Mouse (Mus musculus) left cerebral cortex, adult 2 months (tissue): Measurements from ENCODE around the gene Cotl1. TPM values are rescaled to one million over a fixed set of nuclear protein-coding genes. Genes with fewer than 3 reads are reported as not detected.

Experiments used
- DNase-seq, 2 experiments: peaks; one replicate each; pipeline ENCODE4 v3.0.0; 2021 to 2022; ENCODE audit warnings: low spot score in 2 of 2, mixed read lengths in 1 of 2; ENCODE audit errors: extremely low spot score in 1 of 2
- H3K27ac ChIP-seq: fragments of 200-600 bp; 2 replicates; pipeline ENCODE4 v1.8.1; 2022
- H3K4me3 ChIP-seq: fragments of 200-600 bp; 2 replicates; pipeline ENCODE4 v1.8.1; 2022
- CTCF ChIP-seq: fragments of 200-600 bp; IDR thresholded peaks from 2 replicates; pipeline ENCODE4 v1.8.1; 2022; ENCODE audit warnings: antibody characterized with exemption, mild to moderate bottlenecking, moderate library complexity
- intact Hi-C: fragments of 180-260 bp; cut with DNase I; formaldehyde crosslinking; loops from one replicate; pipeline ENCODE4 v1.15.1; 2025
- long read RNA-seq, 2 experiments: library from polyadenylated mRNA; stranded (forward); transcript quantifications; one replicate each; pipeline ENCODE4 v2.0.0; 2021; ENCODE audit warnings: borderline mapping rate in 2 of 2
- total RNA-seq, 2 experiments: library from RNA; stranded (reverse); gene quantifications; 2 replicates each; pipeline ENCODE4 v1.2.3; 2021

The Cotl1 gene
- total RNA-seq, result 10 to 100 TPM; 60.1 to 61.4 TPM
- long read RNA-seq, experiment 1, transcript Cotl1-201 (4 exons, 1,596 nt), result major isoform, 29 of 31 reads
- long read RNA-seq, experiment 1, partial matches to known transcripts, result 0 of 31 reads
- long read RNA-seq, experiment 1, other reads (novel, unspliced or antisense), result 2 of 31 reads
- long read RNA-seq, experiment 2, transcript Cotl1-201 (4 exons, 1,596 nt), result major isoform, 17 of 22 reads
- long read RNA-seq, experiment 2, partial matches to known transcripts, result 1 of 22 reads
- long read RNA-seq, experiment 2, other reads (novel, unspliced or antisense), result 4 of 22 reads

- TF ChIP-seq CTCF, result no peak
- intact Hi-C loops, result loop anchor here (5.0 kb wide), 1 partner anchor 153 kb away; no protein-coding TSS in a partner anchor
- Histone ChIP-seq H3K27ac (peak within 1 kb of the TSS; percentile 91), H3K4me3 (peak within 1 kb of the TSS; percentile 70)
- peak; percentile 98 for DNase-seq
Observed at GRCm38 (mm10) chr8:119840275-119840808, at the start of gene Cotl1. Gene Cotl1 (minus strand): TSS chr8:119840544.

GRCm38 (mm10) chr8:119888012-119888411, 47.7 kb upstream of the Cotl1 start:
- TF ChIP-seq CTCF, result no peak
- H3K4me3 ChIP-seq, result no peak overlapping the region
- intact Hi-C loops, result no loop called here
- no peak for DNase-seq
- H3K27ac ChIP-seq, result no peak overlapping the region

GRCm38 (mm10) chr8:119887130-119887529, 46.8 kb upstream of the Cotl1 start:
- intact Hi-C loops, result no loop called here
- H3K4me3 ChIP-seq, result no peak overlapping the region
- no peak for DNase-seq
- H3K27ac ChIP-seq, result no peak overlapping the region
- peak; percentile 54 for TF ChIP-seq CTCF

- no peak for TF ChIP-seq CTCF
- Histone ChIP-seq H3K4me3 (no peak overlapping the region), H3K27ac (no peak overlapping the region)
- intact Hi-C loops, result no loop called here
- no peak for DNase-seq
Observed at GRCm38 (mm10) chr8:119885612-119886011, 45.3 kb upstream of the Cotl1 start.

- TF ChIP-seq CTCF, result no peak
- intact Hi-C loops, result no loop called here
- Histone ChIP-seq H3K4me3 (no peak overlapping the region), H3K27ac (no peak overlapping the region)
- DNase-seq, result no peak
Observed at GRCm38 (mm10) chr8:119883281-119883680, 42.9 kb upstream of the Cotl1 start.

GRCm38 (mm10) chr8:119881917-119882316, 41.6 kb upstream of the Cotl1 start:
- Histone ChIP-seq H3K4me3 (no peak overlapping the region), H3K27ac (no peak overlapping the region)
- DNase-seq, result no peak
- TF ChIP-seq CTCF, result no peak
- intact Hi-C loops, result no loop called here

- no peak overlapping the region for H3K4me3 ChIP-seq
- DNase-seq, result no peak
- no peak for TF ChIP-seq CTCF
- intact Hi-C loops, result no loop called here
- H3K27ac ChIP-seq, result no peak overlapping the region
Observed at GRCm38 (mm10) chr8:119881301-119881700, 41.0 kb upstream of the Cotl1 start.

- intact Hi-C loops, result no loop called here
- Histone ChIP-seq H3K27ac (no peak overlapping the region), H3K4me3 (no peak overlapping the region)
- no peak for DNase-seq
- no peak for TF ChIP-seq CTCF
Observed at GRCm38 (mm10) chr8:119873181-119873580, 32.8 kb upstream of the Cotl1 start.

- Histone ChIP-seq H3K4me3 (no peak overlapping the region), H3K27ac (no peak overlapping the region)
- intact Hi-C loops, result no loop called here
- no peak for DNase-seq
- TF ChIP-seq CTCF, result no peak
Observed at GRCm38 (mm10) chr8:119869616-119870015, 29.3 kb upstream of the Cotl1 start.

- DNase-seq, result no peak
- TF ChIP-seq CTCF, result no peak
- Histone ChIP-seq H3K27ac (peak overlapping the region; percentile 77; the same call in 1 of the 2 replicates), H3K4me3 (peak overlapping the region; percentile 97)
- intact Hi-C loops, result loop anchor here (2.0 kb wide), 1 partner anchor 64 kb away; no protein-coding TSS in a partner anchor
Observed at GRCm38 (mm10) chr8:119862749-119863148, 22.4 kb upstream of the Cotl1 start.

GRCm38 (mm10) chr8:119862390-119862734, 22.0 kb upstream of the Cotl1 start:
- peak overlapping the region; percentile 97 for H3K4me3 ChIP-seq
- no peak for TF ChIP-seq CTCF
- intact Hi-C loops, result loop anchor here (2.0 kb wide), 1 partner anchor 64 kb away; no protein-coding TSS in a partner anchor
- DNase-seq, result no peak
- peak overlapping the region; percentile 77 for H3K27ac ChIP-seq

- peak; percentile 94 to 95 for DNase-seq
- TF ChIP-seq CTCF, result no peak
- intact Hi-C loops, result loop anchor here (2.0 kb wide), 1 partner anchor 65 kb away; no protein-coding TSS in a partner anchor
- H3K27ac ChIP-seq, result peak within 1 kb of the TSS; percentile 77
- peak within 1 kb of the TSS; percentile 97 for H3K4me3 ChIP-seq
Observed at GRCm38 (mm10) chr8:119861706-119862389, 21.5 kb upstream of the Cotl1 start, which contains the start of gene Klhl36. Gene Klhl36 (plus strand): TSS chr8:119862266.
